Mouse (Mus musculus): ENCODE measurements around the gene Nhsl1.

Gene Nhsl1

GRCm38 (mm10) chr10:18347231-18347630 is 28.4 kb downstream of the Nhsl1 start:
- DNase-seq (ENCODE audit: extremely low spot score) = no peak

- DNase-seq (ENCODE audit: extremely low spot score) = no peak
These were observed 32.0 kb downstream of the Nhsl1 start for GRCm38 (mm10) chr10:18350781-18351180.

- no peak for DNase-seq (ENCODE audit: extremely low spot score)
These were observed 34.2 kb downstream of the Nhsl1 start for GRCm38 (mm10) chr10:18352937-18353336.

GRCm38 (mm10) chr10:18354103-18354502 is 35.3 kb downstream of the Nhsl1 start:
- no peak for DNase-seq (ENCODE audit: extremely low spot score)

- DNase-seq (ENCODE audit: extremely low spot score) = no peak
These were observed 37.7 kb downstream of the Nhsl1 start for GRCm38 (mm10) chr10:18356461-18356860.

- DNase-seq (ENCODE audit: extremely low spot score) = no peak
These were observed 38.4 kb downstream of the Nhsl1 start for GRCm38 (mm10) chr10:18357212-18357611.

GRCm38 (mm10) chr10:18358461-18358860 is 39.7 kb downstream of the Nhsl1 start:
- no peak for DNase-seq (ENCODE audit: extremely low spot score)

- no peak for DNase-seq (ENCODE audit: extremely low spot score)
These were observed 41.4 kb downstream of the Nhsl1 start for GRCm38 (mm10) chr10:18360175-18360574.

GRCm38 (mm10) chr10:18365432-18365831 is 46.6 kb downstream of the Nhsl1 start:
- no peak for DNase-seq (ENCODE audit: extremely low spot score)

- no peak for DNase-seq (ENCODE audit: extremely low spot score)
These were observed 47.9 kb downstream of the Nhsl1 start for GRCm38 (mm10) chr10:18366697-18367096.

GRCm38 (mm10) chr10:18368111-18368510 is 49.3 kb downstream of the Nhsl1 start:
- no peak for DNase-seq (ENCODE audit: extremely low spot score)

- peak; percentile 67 for DNase-seq (ENCODE audit: extremely low spot score)
These were observed 51.9 kb downstream of the Nhsl1 start for GRCm38 (mm10) chr10:18370475-18371286.

- no peak for DNase-seq (ENCODE audit: extremely low spot score)
These were observed 53.1 kb downstream of the Nhsl1 start for GRCm38 (mm10) chr10:18371866-18372265.

GRCm38 (mm10) chr10:18375301-18375700 is 56.5 kb downstream of the Nhsl1 start:
- peak; percentile 63 for DNase-seq (ENCODE audit: extremely low spot score)

- DNase-seq (ENCODE audit: extremely low spot score) = no peak
These were observed 66.0 kb downstream of the Nhsl1 start for GRCm38 (mm10) chr10:18384766-18385165.

- no peak for DNase-seq (ENCODE audit: extremely low spot score)
These were observed 67.4 kb downstream of the Nhsl1 start for GRCm38 (mm10) chr10:18386224-18386623.

GRCm38 (mm10) chr10:18388784-18389575 is 70.2 kb downstream of the Nhsl1 start:
- peak; percentile 60 for DNase-seq (ENCODE audit: extremely low spot score)

GRCm38 (mm10) chr10:18390004-18390403 is 71.2 kb downstream of the Nhsl1 start:
- DNase-seq (ENCODE audit: extremely low spot score) = no peak

GRCm38 (mm10) chr10:18391608-18392007 is 72.8 kb downstream of the Nhsl1 start:
- no peak for DNase-seq (ENCODE audit: extremely low spot score)

GRCm38 (mm10) chr10:18392268-18392667 is 73.5 kb downstream of the Nhsl1 start:
- DNase-seq (ENCODE audit: extremely low spot score) = no peak

- no peak for DNase-seq (ENCODE audit: extremely low spot score)
These were observed 75.0 kb downstream of the Nhsl1 start for GRCm38 (mm10) chr10:18393740-18394139.

- DNase-seq (ENCODE audit: extremely low spot score) = no peak
These were observed 75.5 kb downstream of the Nhsl1 start for GRCm38 (mm10) chr10:18394270-18394669.

GRCm38 (mm10) chr10:18400089-18400644 is 81.4 kb downstream of the Nhsl1 start:
- DNase-seq (ENCODE audit: extremely low spot score) = no peak

Measured in embryo, embryonic 9.5 days (tissue).